Mouse (Mus musculus): ENCODE data around the gene Tspan11. TPM values are rescaled to one million over a fixed set of nuclear protein-coding genes. Genes with fewer than 3 reads are reported as not detected.

Gene Tspan11
- total RNA-seq, 2 experiments from 2014 or later = 6.2 to 7.9 TPM

Other genes starting within 250 kb of the Tspan11 start
- 10 to 100 TPM; 90.8 to 97.3 TPM for gene Prmt8, start 118.1 kb upstream of the Tspan11 start, total RNA-seq (2021)

All from left cerebral cortex, postnatal 36 days (tissue).